Mouse (Mus musculus) forebrain, embryonic 10.5 days (tissue): ENCODE measurements around the gene Ddx59. TPM values are rescaled to one million over a fixed set of nuclear protein-coding genes. Genes with fewer than 3 reads are reported as not detected.

ENCODE experiments used
- DNase-seq: peaks from one replicate; pipeline ENCODE4 v3.0.0-alpha.2; 2017; ENCODE audit warnings: low spot score; ENCODE audit errors: extremely low spot score
- H3K27ac ChIP-seq: fragments of 300-500 bp; sonication (generic); 2 replicates; pipeline ENCODE4 v1.5.1; 2016; ENCODE audit warnings: mild to moderate bottlenecking
- H3K27me3 ChIP-seq: fragments of 300-500 bp; sonication (generic); 2 replicates; pipeline ENCODE4 v1.6.1; 2016; ENCODE audit warnings: mild to moderate bottlenecking; ENCODE audit not compliant: poor library complexity, severe bottlenecking
- H3K36me3 ChIP-seq: fragments of 300-500 bp; sonication (generic); replicated peaks from 2 replicates; pipeline ENCODE4 v1.6.1; 2016; ENCODE audit warnings: mild to moderate bottlenecking, moderate library complexity
- H3K4me1 ChIP-seq: fragments of 300-500 bp; sonication (generic); 2 replicates; pipeline ENCODE4 v1.6.1; 2016
- H3K4me3 ChIP-seq: fragments of 300-500 bp; sonication (generic); 2 replicates; pipeline ENCODE4 v1.5.1; 2016; ENCODE audit warnings: mild to moderate bottlenecking, moderate library complexity
- H3K9me3 ChIP-seq: fragments of 300-500 bp; sonication (generic); 2 replicates; pipeline ENCODE4 v1.6.1; 2016; ENCODE audit warnings: mild to moderate bottlenecking, moderate library complexity
- WGBS: fragments of 180-500 bp; shearing (Covaris S2); methylation state at CpG from one replicate; pipeline ENCODE4 v1.1.7; 2016; 5-methylcytosine and 5-hydroxymethylcytosine counted together
- polyA plus RNA-seq: library from polyadenylated mRNA; unstranded; fragments of >200 nt; fragmentation: Nextera tagmentation; extraction: Ambion mirVana; gene quantifications from 2 replicates; pipeline ENCODE4 v1.2.1, GENCODE M21; 2016

The Ddx59 gene
- 18.5 and 20.1 TPM in 2 replicates for polyA plus RNA-seq

- Histone ChIP-seq H3K4me3 (peak within 1 kb of the TSS; percentile 78), H3K36me3 (peaks cover 18% of the 10 kb centered on the region), H3K27ac (peak within 1 kb of the TSS; percentile 99), H3K27me3 (no peaks in the 10 kb centered on the region), H3K4me1 (peaks cover 20% of the 10 kb centered on the region), H3K9me3 (no peaks in the 10 kb centered on the region)
- DNase-seq, result peak; percentile 95
- 3% methylated on average over 78 of the region's 78 CpGs for WGBS
These were observed at the start of gene Ddx59 for GRCm38 (mm10) chr1:136414798-136415755. Gene Ddx59, plus strand, starts transcription at chr1:136415271.

GRCm38 (mm10) chr1:136365986-136366385 lies 49.1 kb upstream of the Ddx59 start:
- Histone ChIP-seq H3K27me3 (no peaks in the 10 kb centered on the region), H3K4me1 (peaks cover 26% of the 10 kb centered on the region), H3K4me3 (no peak overlapping the region), H3K9me3 (no peaks in the 10 kb centered on the region), H3K27ac (no peak overlapping the region), H3K36me3 (no peaks in the 10 kb centered on the region)
- no peak for DNase-seq
- 77% methylated on average over 3 of the region's 3 CpGs for WGBS

GRCm38 (mm10) chr1:136379261-136379660 lies 35.8 kb upstream of the Ddx59 start:
- Histone ChIP-seq H3K9me3 (no peaks in the 10 kb centered on the region; the same call in 1 of the 2 replicates), H3K27me3 (no peaks in the 10 kb centered on the region), H3K36me3 (no peaks in the 10 kb centered on the region), H3K4me3 (no peak overlapping the region), H3K4me1 (no peaks in the 10 kb centered on the region), H3K27ac (no peak overlapping the region)
- 93% methylated on average over 7 of the region's 7 CpGs for WGBS
- no peak for DNase-seq

- H3K4me1 ChIP-seq, result no peaks in the 10 kb centered on the region
- H3K27ac ChIP-seq, result no peak overlapping the region
- 84% methylated on average over 4 of the region's 4 CpGs for WGBS
- no peaks in the 10 kb centered on the region for H3K27me3 ChIP-seq
- no peaks in the 10 kb centered on the region; the same call in 1 of the 2 replicates for H3K9me3 ChIP-seq
- DNase-seq, result no peak
- H3K4me3 ChIP-seq, result no peak overlapping the region
- H3K36me3 ChIP-seq, result no peaks in the 10 kb centered on the region
These were observed 34.9 kb upstream of the Ddx59 start for GRCm38 (mm10) chr1:136380161-136380560.

- no peaks in the 10 kb centered on the region for H3K36me3 ChIP-seq
- H3K27ac ChIP-seq, result no peak overlapping the region
- no peaks in the 10 kb centered on the region for H3K27me3 ChIP-seq
- H3K9me3 ChIP-seq, result no peaks in the 10 kb centered on the region; the same call in 1 of the 2 replicates
- no peak overlapping the region for H3K4me3 ChIP-seq
- no peaks in the 10 kb centered on the region for H3K4me1 ChIP-seq
- DNase-seq, result no peak
- 92% methylated on average over 8 of the region's 8 CpGs for WGBS
These were observed 34.5 kb upstream of the Ddx59 start for GRCm38 (mm10) chr1:136380606-136381005.

GRCm38 (mm10) chr1:136381169-136381568 lies 33.9 kb upstream of the Ddx59 start:
- WGBS, result 84% methylated on average over 6 of the region's 6 CpGs
- no peak for DNase-seq
- Histone ChIP-seq H3K36me3 (no peaks in the 10 kb centered on the region), H3K27me3 (no peaks in the 10 kb centered on the region), H3K27ac (no peak overlapping the region), H3K4me3 (no peak overlapping the region), H3K4me1 (no peaks in the 10 kb centered on the region), H3K9me3 (no peaks in the 10 kb centered on the region; the same call in 1 of the 2 replicates)

GRCm38 (mm10) chr1:136381583-136381982 lies 33.5 kb upstream of the Ddx59 start:
- Histone ChIP-seq H3K9me3 (no peaks in the 10 kb centered on the region; the same call in 1 of the 2 replicates), H3K27ac (no peak overlapping the region), H3K27me3 (no peaks in the 10 kb centered on the region), H3K4me1 (no peaks in the 10 kb centered on the region), H3K4me3 (no peak overlapping the region), H3K36me3 (no peaks in the 10 kb centered on the region)
- no peak for DNase-seq
- WGBS, result 83% methylated on average over 5 of the region's 5 CpGs

- H3K4me1 ChIP-seq, result no peaks in the 10 kb centered on the region
- H3K27ac ChIP-seq, result no peak overlapping the region
- DNase-seq, result no peak
- no peaks in the 10 kb centered on the region for H3K27me3 ChIP-seq
- H3K36me3 ChIP-seq, result no peaks in the 10 kb centered on the region
- no peaks in the 10 kb centered on the region for H3K9me3 ChIP-seq
- WGBS, result 58% methylated on average over 5 of the region's 6 CpGs
- no peak overlapping the region for H3K4me3 ChIP-seq
These were observed 28.2 kb upstream of the Ddx59 start for GRCm38 (mm10) chr1:136386914-136387313.

GRCm38 (mm10) chr1:136394506-136394905 lies 20.6 kb upstream of the Ddx59 start:
- 41% methylated on average over 10 of the region's 10 CpGs for WGBS
- H3K9me3 ChIP-seq, result no peaks in the 10 kb centered on the region
- no peak overlapping the region for H3K27ac ChIP-seq
- H3K27me3 ChIP-seq, result no peaks in the 10 kb centered on the region
- DNase-seq, result no peak
- no peaks in the 10 kb centered on the region for H3K36me3 ChIP-seq
- H3K4me3 ChIP-seq, result peak overlapping the region; percentile 39
- H3K4me1 ChIP-seq, result peaks cover 6% of the 10 kb centered on the region

- peak overlapping the region; percentile 39 for H3K4me3 ChIP-seq
- 29% methylated on average over 5 of the region's 5 CpGs for WGBS
These were observed 20.0 kb upstream of the Ddx59 start for GRCm38 (mm10) chr1:136395073-136395472.

GRCm38 (mm10) chr1:136401281-136401680 lies 13.8 kb upstream of the Ddx59 start:
- Histone ChIP-seq H3K27me3 (no peaks in the 10 kb centered on the region), H3K36me3 (no peaks in the 10 kb centered on the region), H3K9me3 (no peaks in the 10 kb centered on the region; the same call in 1 of the 2 replicates), H3K4me1 (peaks cover 4% of the 10 kb centered on the region; the same call in 1 of the 2 replicates), H3K27ac (no peak overlapping the region), H3K4me3 (no peak overlapping the region)
- 81% methylated on average over 8 of the region's 8 CpGs for WGBS
- no peak for DNase-seq

More at GRCm38 (mm10) chr1:136395073-136395472, 20.0 kb upstream of the Ddx59 start:
- Histone ChIP-seq H3K4me1 (peaks cover 6% of the 10 kb centered on the region), H3K27ac (no peak overlapping the region), H3K36me3 (no peaks in the 10 kb centered on the region), H3K27me3 (no peaks in the 10 kb centered on the region), H3K9me3 (no peaks in the 10 kb centered on the region)
- DNase-seq, result no peak

- Histone ChIP-seq H3K9me3 (no peaks in the 10 kb centered on the region; the same call in 1 of the 2 replicates), H3K27ac (no peak overlapping the region), H3K4me1 (peaks cover 2% of the 10 kb centered on the region), H3K27me3 (no peaks in the 10 kb centered on the region), H3K36me3 (no peaks in the 10 kb centered on the region), H3K4me3 (no peak overlapping the region)
- 95% methylated on average over 2 of the region's 2 CpGs for WGBS
- DNase-seq, result no peak
These were observed 5.4 kb upstream of the Ddx59 start for GRCm38 (mm10) chr1:136409631-136410030.

GRCm38 (mm10) chr1:136415756-136416126 lies 670 bp downstream of the Ddx59 start:
- no peaks in the 10 kb centered on the region for H3K9me3 ChIP-seq
- no peak for DNase-seq
- H3K4me1 ChIP-seq, result peaks cover 20% of the 10 kb centered on the region
- peak overlapping the region; percentile 78 for H3K4me3 ChIP-seq
- WGBS, result 49% methylated on average over 2 of the region's 2 CpGs
- peak overlapping the region; percentile 99 for H3K27ac ChIP-seq
- no peaks in the 10 kb centered on the region for H3K27me3 ChIP-seq
- peaks cover 25% of the 10 kb centered on the region for H3K36me3 ChIP-seq
